9 mouse cellular contexts compared by ENCODE assay signal in the genomic region with DNA sequence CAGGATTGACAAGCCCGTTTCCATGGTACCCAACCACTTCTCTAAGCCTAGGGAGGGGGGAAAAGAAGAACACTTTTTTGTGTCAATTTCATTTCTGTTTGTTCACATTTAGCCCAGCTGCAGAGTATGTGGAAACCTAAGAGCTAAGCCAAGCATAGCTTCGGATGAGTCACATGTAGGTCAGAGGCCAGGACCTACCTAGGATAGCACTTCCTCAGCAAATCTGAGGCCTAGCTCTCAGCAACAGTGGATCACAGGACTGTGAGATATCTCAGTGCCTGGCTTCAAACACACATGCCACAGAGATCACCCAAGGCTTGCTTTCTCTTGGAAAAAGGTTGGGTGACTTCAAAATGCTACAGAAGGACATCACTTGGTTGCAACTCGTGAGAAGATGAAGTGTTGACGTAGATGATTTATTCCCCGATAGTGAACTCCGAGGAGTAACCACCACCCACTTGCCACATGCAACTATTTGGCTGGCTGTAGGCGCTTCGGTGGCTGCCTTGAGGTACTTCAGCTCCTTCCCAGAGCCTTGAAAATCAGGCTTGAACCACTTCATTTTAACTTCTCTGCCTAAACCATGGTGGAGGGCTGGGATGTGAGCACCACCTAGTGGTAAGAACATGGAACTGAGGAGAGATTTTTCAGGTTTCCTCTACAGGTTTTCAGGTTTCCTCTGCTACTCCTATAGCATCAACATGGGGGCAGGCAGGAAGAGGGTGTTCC.
DNase-seq lines count a peak whose midpoint lies in the region; ATAC-seq lines count a peak whose summit lies in the region.
"Had no signal": no experiment of that assay in that cellular context is flagged by ENCODE, and none has a peak within 500 bp of the region (broad histone marks: within the 10 kb centered on the region; RNA-seq: fewer than 3 reads in every experiment).

No protein-coding gene starts in this region.

- H3K27ac ChIP-seq in kidney, embryonic 15.5 days = no peak overlapping the region
- no peak overlapping the region for H3K27ac ChIP-seq in limb, embryonic 13.5 days
- H3K27ac ChIP-seq: heart, embryonic 15.5 days had no signal

- no peak overlapping the region for H3K9ac ChIP-seq in kidney, embryonic 15.5 days
- no peak overlapping the region for H3K9ac ChIP-seq in limb, embryonic 13.5 days
- H3K9ac ChIP-seq: heart, embryonic 15.5 days had no signal

- no peaks in the 10 kb centered on the region for H3K27me3 ChIP-seq in kidney, embryonic 15.5 days
- H3K27me3 ChIP-seq in limb, embryonic 13.5 days = no peaks in the 10 kb centered on the region
- H3K27me3 ChIP-seq: heart, embryonic 15.5 days had no signal

- no peaks in the 10 kb centered on the region for H3K36me3 ChIP-seq in kidney, embryonic 15.5 days
- H3K36me3 ChIP-seq in limb, embryonic 13.5 days = no peaks in the 10 kb centered on the region
- H3K36me3 ChIP-seq: heart, embryonic 15.5 days had no signal

- no peaks in the 10 kb centered on the region for H3K4me1 ChIP-seq in kidney, embryonic 15.5 days
- H3K4me1 ChIP-seq in limb, embryonic 13.5 days = peaks cover 11% of the 10 kb centered on the region
- H3K4me1 ChIP-seq: heart, embryonic 15.5 days had no signal

- no peak overlapping the region for H3K4me2 ChIP-seq in kidney, embryonic 15.5 days
- no peak overlapping the region for H3K4me2 ChIP-seq in limb, embryonic 13.5 days (replicated peaks)
- H3K4me2 ChIP-seq: heart, embryonic 15.5 days had no signal

- H3K4me3 ChIP-seq in kidney, embryonic 15.5 days (replicated peaks) = no peak overlapping the region
- no peak overlapping the region for H3K4me3 ChIP-seq in limb, embryonic 13.5 days
- H3K4me3 ChIP-seq: heart, embryonic 15.5 days had no signal

- no peaks in the 10 kb centered on the region for H3K9me3 ChIP-seq in kidney, embryonic 15.5 days (replicated peaks)
- 0 out of 2 replicates have a peak, but pooled peaks cover 2% of the 10 kb centered on the region for H3K9me3 ChIP-seq in limb, embryonic 13.5 days
- H3K9me3 ChIP-seq: heart, embryonic 15.5 days had no signal

- ATAC-seq in kidney, embryonic 15.5 days (replicated peaks; ENCODE audit: low FRiP score) = peak; percentile 73; the same call in 1 of the 2 replicates
- peak; percentile 68 for ATAC-seq in limb, embryonic 13.5 days (ENCODE audit: low FRiP score, low read depth)
- ATAC-seq in erythroid progenitor cell, adult 5-6 weeks (replicated peaks; ENCODE audit: low FRiP score, poor library complexity, severe bottlenecking) = no peak

- 60% methylated on average over 8 of the region's 8 CpGs for WGBS in kidney, embryonic 15.5 days
- 60% methylated on average over 8 of the region's 8 CpGs for whole genome bisulfite sequencing in limb, embryonic 13.5 days

- DNase-seq in A20 (ENCODE audit: low read depth, low spot score) (peak; percentile 39), NIH3T3 (ENCODE audit: low read depth) (peak; percentile 76)
- DNase-seq in cerebellum, postnatal 14 days = peak; percentile 76 to 82
- peak; percentile 66 to 81 for DNase-seq in frontal cortex, postnatal 36 days (ENCODE audit: low spot score in 2 of 2)
- DNase-seq in naive thymus-derived CD4-positive, alpha-beta T cell, adult 2 months (ENCODE audit: low read depth) = peak; percentile 38
